Mouse (Mus musculus) urinary bladder, adult 2 months (tissue): Measurements from ENCODE around the gene Scamp5. TPM values are rescaled to one million over a fixed set of nuclear protein-coding genes. Genes with fewer than 3 reads are reported as not detected.

ENCODE experiments used
- DNase-seq: peaks from one replicate; pipeline ENCODE4 v3.0.0; 2022; ENCODE audit warnings: low spot score
- polyA plus RNA-seq: library from polyadenylated mRNA; depleted of rRNA; stranded (reverse); fragments of >200 nt; gene quantifications from 2 replicates; pipeline ENCODE4 v1.2.3, GENCODE M21; 2012; rRNA removed

The Scamp5 gene
- polyA plus RNA-seq, result 123 and 150 TPM in 2 replicates

- DNase-seq, result peak; percentile 74
These were observed at the start of gene Scamp5 for GRCm38 (mm10) chr9:57467896-57468549. TSS of gene Scamp5 (minus strand) at chr9:57468060.

- DNase-seq, result no peak
These were observed 49.3 kb upstream of the Scamp5 start for GRCm38 (mm10) chr9:57517113-57517512.

GRCm38 (mm10) chr9:57510577-57510976, 42.7 kb upstream of the Scamp5 start:
- no peak for DNase-seq

- DNase-seq, result no peak
These were observed 37.8 kb upstream of the Scamp5 start for GRCm38 (mm10) chr9:57505700-57506099.

- DNase-seq, result no peak
These were observed 37.0 kb upstream of the Scamp5 start for GRCm38 (mm10) chr9:57504891-57505290.

GRCm38 (mm10) chr9:57504381-57504700, 36.5 kb upstream of the Scamp5 start:
- DNase-seq, result peak; percentile 55

- DNase-seq, result peak; percentile 39
These were observed 35.9 kb upstream of the Scamp5 start, which contains the start of gene Rpp25 for GRCm38 (mm10) chr9:57503622-57504380. TSS of gene Rpp25 (plus strand) at chr9:57504026.

- DNase-seq, result no peak
These were observed 35.2 kb upstream of the Scamp5 start for GRCm38 (mm10) chr9:57502911-57503621.

GRCm38 (mm10) chr9:57501861-57502260, 34.0 kb upstream of the Scamp5 start:
- DNase-seq, result no peak

- DNase-seq, result no peak
These were observed 33.6 kb upstream of the Scamp5 start for GRCm38 (mm10) chr9:57501452-57501851.

GRCm38 (mm10) chr9:57498536-57498935, 30.7 kb upstream of the Scamp5 start:
- no peak for DNase-seq

- DNase-seq, result no peak
These were observed 29.4 kb upstream of the Scamp5 start for GRCm38 (mm10) chr9:57497236-57497635.

GRCm38 (mm10) chr9:57494970-57495369, 27.1 kb upstream of the Scamp5 start:
- DNase-seq, result no peak

GRCm38 (mm10) chr9:57493532-57493931, 25.7 kb upstream of the Scamp5 start:
- no peak for DNase-seq

GRCm38 (mm10) chr9:57487807-57488206, 19.9 kb upstream of the Scamp5 start:
- DNase-seq, result no peak

- peak; percentile 47 for DNase-seq
These were observed 17.9 kb upstream of the Scamp5 start for GRCm38 (mm10) chr9:57485774-57486173.

- DNase-seq, result no peak
These were observed 1.1 kb upstream of the Scamp5 start for GRCm38 (mm10) chr9:57468914-57469313.

- DNase-seq, result peak; percentile 34
These were observed 539 bp downstream of the Scamp5 start for GRCm38 (mm10) chr9:57467271-57467771.

- no peak for DNase-seq
These were observed 1.8 kb downstream of the Scamp5 start for GRCm38 (mm10) chr9:57466101-57466500.

- DNase-seq, result no peak
These were observed 5.0 kb downstream of the Scamp5 start for GRCm38 (mm10) chr9:57462866-57463265.

GRCm38 (mm10) chr9:57459707-57460106, 8.2 kb downstream of the Scamp5 start:
- no peak for DNase-seq

- no peak for DNase-seq
These were observed 14.3 kb downstream of the Scamp5 start for GRCm38 (mm10) chr9:57453516-57453915.
